Comparison of ENCODE assay signal across 20 mouse cellular contexts in the genomic region with DNA sequence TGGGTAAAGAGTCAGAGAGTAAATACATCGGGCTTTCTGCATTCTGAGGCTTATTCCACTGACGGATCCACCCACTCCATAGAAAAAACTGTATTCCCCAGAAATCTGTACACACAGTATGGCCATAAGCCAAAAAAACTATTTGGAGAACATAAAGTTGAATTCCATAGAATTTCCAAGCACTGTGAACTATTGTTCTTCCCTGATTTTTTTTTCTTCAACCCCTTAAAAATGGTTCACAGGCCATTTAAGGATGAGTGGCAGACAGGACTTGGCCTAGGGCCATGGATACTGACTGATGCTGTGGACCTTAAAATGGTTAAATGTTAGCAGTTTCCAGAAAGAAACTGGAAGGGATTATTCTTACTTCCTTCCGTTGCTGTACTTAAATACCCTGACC.
"Had no signal": no experiment of that assay in that cellular context is flagged by ENCODE, and none has a peak within 500 bp of the region (broad histone marks: within the 10 kb centered on the region; RNA-seq: fewer than 3 reads in every experiment).

No protein-coding gene starts in this region.

- H3K4me3 ChIP-seq: left cerebral cortex, adult 2 months; limb, embryonic 12.5 days; liver, embryonic 12.5 days; liver, embryonic 15.5 days; midbrain, embryonic 12.5 days; midbrain, embryonic 15.5 days; neural tube, embryonic 12.5 days; neural tube, embryonic 15.5 days had no signal

- H3K27me3 ChIP-seq: liver, embryonic 15.5 days; neural tube, embryonic 12.5 days had no signal

- H3K4me2 ChIP-seq: limb, embryonic 12.5 days; liver, embryonic 12.5 days; liver, embryonic 15.5 days; midbrain, embryonic 12.5 days; midbrain, embryonic 15.5 days; neural tube, embryonic 12.5 days; neural tube, embryonic 15.5 days had no signal

- H3K4me1 ChIP-seq: liver, embryonic 12.5 days; liver, embryonic 15.5 days; neural tube, embryonic 12.5 days; neural tube, embryonic 15.5 days had no signal

- H3K9ac ChIP-seq: limb, embryonic 12.5 days; liver, embryonic 12.5 days; liver, embryonic 15.5 days; midbrain, embryonic 12.5 days; midbrain, embryonic 15.5 days; neural tube, embryonic 12.5 days; neural tube, embryonic 15.5 days had no signal

- DNase-seq: kidney, adult 18-20 months; kidney, adult 9 months; kidney, postnatal 36 days; layer of hippocampus, postnatal 36 days; liver; lung, adult 18-20 months; lung, postnatal 14 days; right cerebral cortex, postnatal 25 days; spleen, adult 18-20 months; thymus, postnatal 36 days had no signal

- H3K36me3 ChIP-seq: limb, embryonic 12.5 days; liver, embryonic 12.5 days; liver, embryonic 15.5 days; midbrain, embryonic 12.5 days; midbrain, embryonic 15.5 days; neural tube, embryonic 12.5 days; neural tube, embryonic 15.5 days had no signal

- ATAC-seq: intestine, embryonic 16.5 days; liver, embryonic 12.5 days; midbrain, embryonic 15.5 days had no signal

- H3K9me3 ChIP-seq: limb, embryonic 12.5 days; liver, embryonic 12.5 days; liver, embryonic 15.5 days; midbrain, embryonic 12.5 days; midbrain, embryonic 15.5 days; neural tube, embryonic 12.5 days; neural tube, embryonic 15.5 days had no signal

- H3K27ac ChIP-seq: left cerebral cortex, adult 2 months; limb, embryonic 12.5 days; liver, embryonic 12.5 days; liver, embryonic 15.5 days; macrophage; midbrain, embryonic 12.5 days; midbrain, embryonic 15.5 days; neural tube, embryonic 12.5 days; neural tube, embryonic 15.5 days had no signal
